Mouse (Mus musculus): ENCODE measurements around the gene Igfbp7. TPM values are rescaled to one million over a fixed set of nuclear protein-coding genes. Genes with fewer than 3 reads are reported as not detected.

Igfbp7 gene
- polyA plus RNA-seq, 1 experiment from 2014 or later = 19.4 TPM

DNA sequence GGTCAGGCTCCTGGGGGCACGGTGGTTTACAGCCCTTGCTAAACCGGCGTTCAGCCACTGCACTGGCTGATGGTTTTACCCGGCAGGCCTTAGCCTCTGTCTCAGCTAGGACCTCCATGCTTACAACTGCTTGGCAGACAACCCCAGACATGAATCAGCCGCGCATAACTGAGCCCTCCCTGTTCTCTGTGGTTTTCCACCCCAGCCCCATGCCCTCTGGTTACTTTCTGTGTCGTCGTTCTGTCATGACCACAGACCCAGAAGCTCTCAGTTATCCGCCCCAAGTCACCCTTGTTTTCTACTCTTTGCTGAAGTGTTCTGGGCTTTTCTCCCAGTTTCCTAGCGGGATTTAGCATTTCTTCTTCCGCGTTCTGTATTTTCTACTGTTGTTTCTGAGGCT is 40.2 kb downstream of the Igfbp7 start:
- no peak for DNase-seq (ENCODE audit: low spot score)
- Histone ChIP-seq H3K4me1 (ENCODE audit: control insufficient read depth, insufficient read depth, low read length) (no peaks in the 10 kb centered on the region), H3K4me3 (ENCODE audit: low read depth, low read length) (no peak overlapping the region), H3K9me3 (ENCODE audit: control insufficient read depth, low read length) (no peaks in the 10 kb centered on the region), H3K27me3 (ENCODE audit: control insufficient read depth, insufficient read depth, low read length) (no peaks in the 10 kb centered on the region), H3K4me2 (ENCODE audit: low read depth) (no peak overlapping the region), H3K9ac (ENCODE audit: low read length) (no peak overlapping the region), H3K27ac (ENCODE audit: low read depth, low read length) (no peak overlapping the region), H3K36me3 (ENCODE audit: control insufficient read depth, insufficient read depth, low read length) (no peaks in the 10 kb centered on the region)
- ATAC-seq (ENCODE audit: insufficient read depth, low FRiP score, low TSS enrichment) = no peak
- 59% methylated on average over 12 of the region's 12 CpGs for WGBS

DNA sequence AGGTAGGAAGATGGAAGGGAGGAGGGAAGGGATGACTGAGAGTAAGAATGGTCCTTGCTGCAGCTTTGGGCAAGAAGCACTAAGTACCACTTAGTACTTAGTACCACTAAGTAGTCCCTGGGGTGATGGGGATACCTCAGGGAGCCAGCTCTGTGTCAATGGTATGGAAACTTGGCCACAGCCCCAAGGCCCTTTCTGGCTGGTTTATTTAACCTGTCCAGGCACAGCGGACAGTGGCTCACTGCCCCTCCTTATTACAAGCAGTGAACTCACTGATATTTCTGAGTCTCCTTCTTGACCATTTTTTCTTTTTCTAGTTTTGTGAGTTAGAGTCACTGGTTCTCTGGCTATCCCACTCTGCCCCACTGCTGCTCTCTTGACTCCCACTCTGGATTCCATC is 40.7 kb downstream of the Igfbp7 start:
- H3K36me3 ChIP-seq (ENCODE audit: control insufficient read depth, insufficient read depth, low read length) = no peaks in the 10 kb centered on the region
- ATAC-seq (ENCODE audit: insufficient read depth, low FRiP score, low TSS enrichment) (no peak), DNase-seq (ENCODE audit: low spot score) (no peak)
- no peak overlapping the region for H3K27ac ChIP-seq (ENCODE audit: low read depth, low read length)
- H3K4me1 ChIP-seq (ENCODE audit: control insufficient read depth, insufficient read depth, low read length) = no peaks in the 10 kb centered on the region
- no peak overlapping the region for H3K4me3 ChIP-seq (ENCODE audit: low read depth, low read length)
- no peaks in the 10 kb centered on the region for H3K27me3 ChIP-seq (ENCODE audit: control insufficient read depth, insufficient read depth, low read length)
- no peak overlapping the region for H3K9ac ChIP-seq (ENCODE audit: low read length)
- H3K9me3 ChIP-seq (ENCODE audit: control insufficient read depth, low read length) = no peaks in the 10 kb centered on the region
- WGBS = 91% methylated on average over 1 of the region's 1 CpGs
- no peak overlapping the region for H3K4me2 ChIP-seq (ENCODE audit: low read depth)

DNA sequence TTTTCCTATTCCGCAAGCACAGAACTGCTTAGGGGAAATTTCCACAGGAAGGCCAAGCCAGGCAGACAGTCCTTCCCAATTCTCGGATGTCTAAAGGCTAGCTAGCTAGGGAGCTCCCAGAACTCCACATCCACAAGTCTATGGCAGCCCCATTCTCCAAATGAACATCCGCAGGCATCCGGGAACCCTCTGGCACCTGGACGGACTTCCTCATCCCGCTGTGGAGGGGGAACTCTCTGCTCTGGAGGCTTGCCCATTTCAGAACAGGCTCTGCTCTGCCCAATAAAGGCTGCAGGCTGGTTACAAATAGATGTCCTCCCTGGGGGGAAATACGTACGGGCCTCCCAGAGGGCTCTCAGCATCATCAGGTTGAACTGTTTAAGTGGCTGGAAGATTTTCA is 41.5 kb downstream of the Igfbp7 start:
- no peak overlapping the region for H3K4me2 ChIP-seq (ENCODE audit: low read depth)
- H3K27me3 ChIP-seq (ENCODE audit: control insufficient read depth, insufficient read depth, low read length) = no peaks in the 10 kb centered on the region
- no peaks in the 10 kb centered on the region for H3K36me3 ChIP-seq (ENCODE audit: control insufficient read depth, insufficient read depth, low read length)
- WGBS = 87% methylated on average over 8 of the region's 8 CpGs
- no peak overlapping the region for H3K9ac ChIP-seq (ENCODE audit: low read length)
- no peak overlapping the region for H3K27ac ChIP-seq (ENCODE audit: low read depth, low read length)
- H3K4me1 ChIP-seq (ENCODE audit: control insufficient read depth, insufficient read depth, low read length) = no peaks in the 10 kb centered on the region
- no peak overlapping the region for H3K4me3 ChIP-seq (ENCODE audit: low read depth, low read length)
- ATAC-seq (ENCODE audit: insufficient read depth, low FRiP score, low TSS enrichment) (no peak), DNase-seq (ENCODE audit: low spot score) (no peak)
- H3K9me3 ChIP-seq (ENCODE audit: control insufficient read depth, low read length) = no peaks in the 10 kb centered on the region

DNA sequence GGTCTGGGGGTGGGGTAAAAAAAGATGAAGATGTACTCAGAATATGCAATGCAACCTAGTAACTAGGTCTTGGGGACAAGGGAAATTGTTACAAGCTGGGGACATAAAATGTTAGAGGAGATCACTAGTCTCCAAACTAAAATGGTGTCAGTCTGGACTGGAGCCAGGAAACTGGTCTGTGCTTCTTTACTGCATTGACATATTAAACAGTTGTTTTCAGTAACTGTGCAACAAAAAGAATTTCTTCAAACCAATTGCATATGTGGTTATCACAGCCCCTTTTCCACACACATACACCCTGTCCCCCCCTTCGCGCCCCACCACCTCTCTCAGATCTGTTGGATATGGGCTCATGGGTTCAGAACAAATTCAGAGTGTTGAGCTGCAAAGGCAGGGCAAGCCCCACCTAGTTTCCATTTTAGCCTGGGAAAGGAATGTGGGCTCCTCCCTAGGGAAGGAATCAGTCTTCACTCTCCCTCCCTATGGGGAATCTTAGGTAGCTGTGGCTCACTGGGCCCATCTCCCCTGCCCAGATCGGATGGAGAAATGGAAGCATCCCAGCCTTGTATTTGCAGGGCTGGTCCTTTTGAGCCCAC is 43.3 kb downstream of the Igfbp7 start:
- Histone ChIP-seq H3K9ac (ENCODE audit: low read length) (no peak overlapping the region), H3K27ac (ENCODE audit: low read depth, low read length) (no peak overlapping the region), H3K9me3 (ENCODE audit: control insufficient read depth, low read length) (no peaks in the 10 kb centered on the region), H3K27me3 (ENCODE audit: control insufficient read depth, insufficient read depth, low read length) (no peaks in the 10 kb centered on the region), H3K4me1 (ENCODE audit: control insufficient read depth, insufficient read depth, low read length) (no peaks in the 10 kb centered on the region), H3K4me2 (ENCODE audit: low read depth) (no peak overlapping the region), H3K36me3 (ENCODE audit: control insufficient read depth, insufficient read depth, low read length) (no peaks in the 10 kb centered on the region), H3K4me3 (ENCODE audit: low read depth, low read length) (no peak overlapping the region)
- ATAC-seq (ENCODE audit: insufficient read depth, low FRiP score, low TSS enrichment) (no peak), DNase-seq (ENCODE audit: low spot score) (no peak)
- 95% methylated on average over 3 of the region's 3 CpGs for WGBS

DNA sequence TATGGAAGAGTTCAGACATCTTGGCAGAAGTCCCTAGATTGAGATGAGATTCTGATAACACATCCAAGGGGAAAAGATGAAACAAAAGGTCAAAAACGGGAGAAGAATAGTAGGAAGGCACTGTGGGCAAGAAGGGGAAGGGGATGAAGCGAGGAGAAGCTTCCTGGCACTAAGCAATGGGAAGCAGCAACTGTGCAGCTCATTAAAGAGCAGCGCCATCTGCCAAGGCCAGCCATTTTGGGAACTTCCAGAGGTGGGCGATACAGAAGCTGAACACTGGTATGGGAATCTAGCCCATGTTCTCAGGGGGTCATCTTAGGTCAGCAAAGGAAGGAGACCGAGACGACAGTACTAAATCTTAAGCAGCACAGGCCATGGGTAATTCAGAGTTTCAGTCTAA is 44.2 kb downstream of the Igfbp7 start:
- WGBS = 84% methylated on average over 6 of the region's 6 CpGs
- no peak for DNase-seq (ENCODE audit: low spot score)

DNA sequence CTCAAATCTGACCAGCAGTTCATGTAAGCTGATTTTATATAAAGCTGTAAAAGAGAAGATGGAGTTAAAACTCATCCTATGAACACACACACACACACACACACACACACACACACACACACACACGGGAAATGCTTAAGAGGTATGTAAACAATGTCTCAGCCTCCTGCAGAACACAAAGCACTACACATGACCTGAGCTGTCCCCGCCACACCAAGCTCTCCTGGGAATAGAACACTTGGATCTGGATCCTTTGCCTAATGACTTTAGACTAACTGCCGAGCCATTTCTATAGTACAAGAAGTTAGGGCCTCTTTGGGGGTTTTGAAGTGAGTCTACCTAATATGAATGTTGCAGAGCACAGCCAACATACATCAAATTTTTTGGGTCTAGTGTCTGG is 45.7 kb downstream of the Igfbp7 start:
- H3K27ac ChIP-seq (ENCODE audit: low read depth, low read length) = no peak overlapping the region
- ATAC-seq (ENCODE audit: insufficient read depth, low FRiP score, low TSS enrichment) = no peak
- WGBS = 64% methylated on average over 3 of the region's 3 CpGs

More for the DNA sequence above, 44.2 kb downstream of the Igfbp7 start:
- ATAC-seq (ENCODE audit: insufficient read depth, low FRiP score, low TSS enrichment) = no peak
- no peak overlapping the region for H3K4me2 ChIP-seq (ENCODE audit: low read depth)
- H3K4me1 ChIP-seq (ENCODE audit: control insufficient read depth, insufficient read depth, low read length) = no peaks in the 10 kb centered on the region; the same call in 1 of the 2 replicates
- H3K9me3 ChIP-seq (ENCODE audit: control insufficient read depth, low read length) = no peaks in the 10 kb centered on the region
- no peak overlapping the region for H3K4me3 ChIP-seq (ENCODE audit: low read depth, low read length)
- no peaks in the 10 kb centered on the region for H3K36me3 ChIP-seq (ENCODE audit: control insufficient read depth, insufficient read depth, low read length)
- H3K27ac ChIP-seq (ENCODE audit: low read depth, low read length) = no peak overlapping the region
- no peak overlapping the region for H3K9ac ChIP-seq (ENCODE audit: low read length)
- H3K27me3 ChIP-seq (ENCODE audit: control insufficient read depth, insufficient read depth, low read length) = no peaks in the 10 kb centered on the region

DNA sequence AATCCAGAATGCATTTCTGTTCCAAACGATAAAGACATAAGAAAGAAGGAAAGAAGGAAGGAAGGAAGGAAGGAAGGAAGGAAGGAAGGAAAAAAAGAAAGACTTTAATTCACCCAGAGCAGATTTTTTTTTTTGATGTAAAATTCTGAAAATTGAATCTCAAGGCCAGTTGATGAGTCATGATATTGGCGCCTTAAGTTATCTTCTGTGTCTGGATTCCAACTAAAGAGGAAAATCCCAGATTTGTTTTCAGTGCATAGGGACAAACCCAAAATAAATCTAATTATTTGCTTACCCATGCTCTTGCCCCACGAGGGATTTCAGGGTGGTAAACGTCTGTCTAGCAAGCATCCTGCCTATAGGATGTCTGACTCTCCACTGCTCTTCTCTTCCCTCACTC is 46.8 kb downstream of the Igfbp7 start:
- Histone ChIP-seq H3K4me3 (ENCODE audit: low read depth, low read length) (no peak overlapping the region), H3K27me3 (ENCODE audit: control insufficient read depth, insufficient read depth, low read length) (no peaks in the 10 kb centered on the region), H3K4me1 (ENCODE audit: control insufficient read depth, insufficient read depth, low read length) (no peaks in the 10 kb centered on the region; the same call in 1 of the 2 replicates), H3K4me2 (ENCODE audit: low read depth) (no peak overlapping the region), H3K9me3 (ENCODE audit: control insufficient read depth, low read length) (no peaks in the 10 kb centered on the region), H3K36me3 (ENCODE audit: control insufficient read depth, insufficient read depth, low read length) (no peaks in the 10 kb centered on the region), H3K9ac (ENCODE audit: low read length) (no peak overlapping the region), H3K27ac (ENCODE audit: low read depth, low read length) (no peak overlapping the region)
- no peak for DNase-seq (ENCODE audit: low spot score)
- whole genome bisulfite sequencing = 69% methylated on average over 4 of the region's 4 CpGs
- no peak for ATAC-seq (ENCODE audit: insufficient read depth, low FRiP score, low TSS enrichment)

More for the DNA sequence above, 45.7 kb downstream of the Igfbp7 start:
- Histone ChIP-seq H3K9me3 (ENCODE audit: control insufficient read depth, low read length) (no peaks in the 10 kb centered on the region), H3K4me1 (ENCODE audit: control insufficient read depth, insufficient read depth, low read length) (no peaks in the 10 kb centered on the region; the same call in 1 of the 2 replicates), H3K36me3 (ENCODE audit: control insufficient read depth, insufficient read depth, low read length) (no peaks in the 10 kb centered on the region), H3K4me2 (ENCODE audit: low read depth) (no peak overlapping the region), H3K9ac (ENCODE audit: low read length) (no peak overlapping the region), H3K4me3 (ENCODE audit: low read depth, low read length) (no peak overlapping the region), H3K27me3 (ENCODE audit: control insufficient read depth, insufficient read depth, low read length) (no peaks in the 10 kb centered on the region)
- DNase-seq (ENCODE audit: low spot score) = no peak

DNA sequence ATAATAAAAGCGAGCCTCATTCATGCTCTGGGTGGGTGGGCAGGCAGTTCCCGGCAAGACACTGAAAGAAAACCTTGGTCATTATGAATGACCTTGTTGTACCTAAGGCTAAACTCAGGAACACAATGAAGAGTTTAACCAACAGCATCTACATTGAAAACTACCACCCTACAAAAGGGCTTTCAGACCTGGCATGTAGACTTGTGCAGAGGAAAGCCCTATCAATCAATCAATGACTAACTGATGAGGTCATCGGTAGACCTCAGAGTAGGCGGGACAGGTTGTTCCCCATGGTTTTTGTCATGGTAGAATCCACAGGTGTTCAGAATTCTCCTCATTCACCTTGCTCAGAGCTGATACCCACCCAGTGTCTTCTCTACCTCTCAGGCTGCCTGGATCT is 47.9 kb downstream of the Igfbp7 start:
- H3K27ac ChIP-seq (ENCODE audit: low read depth, low read length) = no peak overlapping the region
- H3K27me3 ChIP-seq (ENCODE audit: control insufficient read depth, insufficient read depth, low read length) = no peaks in the 10 kb centered on the region
- DNase-seq (ENCODE audit: low spot score) = no peak
- H3K4me2 ChIP-seq (ENCODE audit: low read depth) = no peak overlapping the region
- no peak for ATAC-seq (ENCODE audit: insufficient read depth, low FRiP score, low TSS enrichment)
- no peaks in the 10 kb centered on the region for H3K9me3 ChIP-seq (ENCODE audit: control insufficient read depth, low read length)
- WGBS = 86% methylated on average over 4 of the region's 4 CpGs
- H3K36me3 ChIP-seq (ENCODE audit: control insufficient read depth, insufficient read depth, low read length) = no peaks in the 10 kb centered on the region
- no peaks in the 10 kb centered on the region; the same call in 1 of the 2 replicates for H3K4me1 ChIP-seq (ENCODE audit: control insufficient read depth, insufficient read depth, low read length)
- no peak overlapping the region for H3K9ac ChIP-seq (ENCODE audit: low read length)
- H3K4me3 ChIP-seq (ENCODE audit: low read depth, low read length) = no peak overlapping the region

DNA sequence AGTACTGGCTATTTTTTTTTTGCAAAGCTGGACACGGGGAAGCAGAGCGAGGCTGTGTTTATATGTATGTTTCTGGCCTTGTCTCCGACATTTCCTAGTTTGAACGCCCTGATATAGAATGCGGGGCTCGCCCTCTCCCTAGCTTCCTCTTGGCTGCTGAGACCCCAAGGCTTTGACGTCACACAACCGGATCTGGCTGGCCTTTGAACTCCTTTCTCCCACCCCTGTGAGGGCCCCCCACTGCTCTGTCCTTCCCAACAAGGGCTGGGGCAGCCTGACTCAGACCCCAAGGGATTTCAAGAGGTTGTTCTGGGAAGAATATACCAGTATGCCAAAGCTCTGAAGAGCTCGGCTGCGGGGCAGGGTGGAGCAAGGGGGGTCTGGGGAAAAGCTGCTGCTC is 49.5 kb downstream of the Igfbp7 start:
- peak; percentile 68 for DNase-seq (ENCODE audit: low spot score)
- Histone ChIP-seq H3K4me3 (ENCODE audit: low read depth, low read length) (peak overlapping the region; percentile 28), H3K4me1 (ENCODE audit: control insufficient read depth, insufficient read depth, low read length) (no peaks in the 10 kb centered on the region; the same call in 1 of the 2 replicates), H3K4me2 (ENCODE audit: low read depth) (peak overlapping the region; percentile 51), H3K27me3 (ENCODE audit: control insufficient read depth, insufficient read depth, low read length) (no peaks in the 10 kb centered on the region), H3K27ac (ENCODE audit: low read depth, low read length) (no peak overlapping the region), H3K36me3 (ENCODE audit: control insufficient read depth, insufficient read depth, low read length) (no peaks in the 10 kb centered on the region), H3K9me3 (ENCODE audit: control insufficient read depth, low read length) (no peaks in the 10 kb centered on the region), H3K9ac (ENCODE audit: low read length) (peak overlapping the region; percentile 54)
- ATAC-seq (ENCODE audit: insufficient read depth, low FRiP score, low TSS enrichment) = peak; percentile 54
- 4% methylated on average over 10 of the region's 10 CpGs for WGBS
